Mouse (Mus musculus) heart, postnatal 0 days (tissue): Measurements from ENCODE around the gene Arl6ip5.

ENCODE experiments used
- CTCF ChIP-seq: IDR thresholded peaks from 2 replicates; pipeline ENCODE4 v1.5.1; 2016; ENCODE audit warnings: antibody characterized with exemption, control low read depth, low read depth
- EP300 ChIP-seq: IDR thresholded peaks from 2 replicates; pipeline ENCODE4 v1.6.1; 2016; ENCODE audit warnings: antibody characterized with exemption, low read depth

GRCm38 (mm10) chr6:97266661-97267060 is 56.2 kb downstream of the Arl6ip5 start:
- no peak for TF ChIP-seq CTCF
- TF ChIP-seq EP300 = no peak
